Mouse (Mus musculus) right cerebral cortex, postnatal 14 days (tissue): Measurements from ENCODE around the gene Dhx15.
A peak's percentile ranks its signal among the peaks of the same experiment; 100 is the strongest.
"Not testable (repeated sequence)": the region's sequence is repeated elsewhere in the genome, so short reads cannot be mapped to it uniquely, and the experiment has no call there.

Experiments
- DNase-seq: peaks from one replicate; pipeline ENCODE4 v3.0.0; 2022

The Dhx15 gene

DNA sequence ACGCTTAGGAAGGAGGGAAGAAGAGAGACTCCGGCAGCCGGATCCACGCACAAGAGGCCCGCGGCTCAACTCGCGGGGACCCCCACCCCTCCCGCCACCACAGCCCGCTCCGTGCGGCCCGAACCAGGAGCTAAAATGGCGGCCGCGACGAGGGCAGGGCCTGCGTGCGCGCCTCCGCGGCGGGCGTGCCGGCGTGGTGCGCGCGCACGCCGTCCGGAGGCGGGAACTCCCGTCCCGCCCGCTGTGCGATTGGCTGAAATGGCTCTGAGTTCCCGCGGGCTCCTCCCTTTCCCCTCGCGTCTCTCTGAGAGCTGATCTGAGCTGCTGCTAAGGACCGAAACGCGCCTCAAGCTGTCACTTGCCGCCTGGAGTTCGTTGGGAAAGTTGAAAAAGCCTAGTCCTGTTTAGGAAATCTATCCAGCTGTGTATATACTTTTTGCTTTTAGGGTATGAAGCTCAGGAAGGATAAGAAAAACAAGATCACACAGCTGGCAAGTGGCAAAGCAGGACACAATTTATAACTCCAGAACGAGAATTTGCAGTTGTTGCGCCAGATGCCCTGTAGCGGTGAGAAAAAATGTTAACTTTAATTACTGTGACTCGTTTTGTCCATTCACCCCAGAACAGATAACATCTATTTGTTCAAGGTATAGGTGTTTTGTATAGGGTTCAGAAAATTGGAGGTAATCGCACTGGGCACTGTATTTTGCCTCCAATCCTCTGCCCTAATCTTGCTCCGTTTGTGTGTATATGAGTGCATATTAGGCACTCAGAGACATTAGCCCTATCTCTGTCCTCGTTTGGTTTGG is at the start of gene Dhx15:
Gene Dhx15 (minus strand): TSS at position 144 of the 809 bp plus-strand sequence.
- DNase-seq = peak; percentile 91

DNA sequence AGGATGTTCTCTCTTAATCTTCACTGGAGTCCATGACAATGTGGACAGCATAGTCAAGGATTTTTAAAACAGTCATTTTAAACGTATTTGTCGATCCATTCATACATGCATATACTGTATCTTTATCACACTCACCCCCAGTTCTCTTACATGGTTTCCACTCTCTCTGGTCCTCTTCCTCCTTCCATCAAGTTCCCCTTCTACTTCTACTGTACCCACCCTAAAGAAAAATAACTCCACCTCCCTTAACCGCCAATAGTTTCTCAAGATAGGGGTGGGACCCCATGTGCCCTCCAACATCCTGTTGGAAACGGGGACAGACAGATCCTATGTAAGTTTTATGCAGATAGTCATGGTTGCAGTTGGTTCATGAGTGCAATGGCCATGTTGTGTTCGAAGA is 48.6 kb upstream of the Dhx15 start:
- DNase-seq = no peak

DNA sequence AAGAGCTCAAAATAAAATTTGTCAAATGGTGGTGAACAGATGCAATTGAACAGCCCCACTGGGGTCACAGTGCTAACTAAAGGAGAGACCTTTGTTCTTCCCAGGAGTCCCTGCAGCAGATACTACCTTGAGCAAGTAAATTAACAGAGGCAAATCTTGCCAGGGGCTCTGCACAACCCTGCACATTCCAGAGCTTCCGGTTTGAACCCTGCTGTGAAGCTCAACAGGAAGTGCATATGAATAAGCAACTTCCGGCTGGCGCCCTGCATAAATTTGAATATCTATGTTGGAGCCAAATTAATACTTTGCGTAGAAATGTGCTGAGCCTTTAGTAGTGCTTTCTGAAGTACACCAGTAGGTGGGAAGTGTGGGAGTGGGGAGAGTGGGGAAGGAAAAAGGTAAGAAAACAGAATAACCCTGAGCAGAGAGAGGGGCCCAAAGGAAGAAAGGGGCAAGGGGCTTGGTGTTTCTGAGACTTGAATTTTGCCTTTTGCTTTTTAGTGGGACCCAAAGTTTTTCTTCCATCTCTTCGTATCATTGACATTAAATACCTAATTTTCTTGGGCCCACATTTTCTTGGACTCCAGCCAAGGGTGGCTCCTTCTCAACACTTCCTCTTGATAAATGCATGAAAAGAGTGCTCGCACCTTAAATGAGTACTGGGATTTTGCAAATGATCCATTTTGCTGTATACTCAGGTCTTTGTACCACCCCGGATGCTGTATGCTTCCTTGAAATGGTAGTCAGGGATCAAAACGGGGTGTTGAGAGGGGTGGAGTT is 47.8 kb upstream of the Dhx15 start:
- no peak for DNase-seq

DNA sequence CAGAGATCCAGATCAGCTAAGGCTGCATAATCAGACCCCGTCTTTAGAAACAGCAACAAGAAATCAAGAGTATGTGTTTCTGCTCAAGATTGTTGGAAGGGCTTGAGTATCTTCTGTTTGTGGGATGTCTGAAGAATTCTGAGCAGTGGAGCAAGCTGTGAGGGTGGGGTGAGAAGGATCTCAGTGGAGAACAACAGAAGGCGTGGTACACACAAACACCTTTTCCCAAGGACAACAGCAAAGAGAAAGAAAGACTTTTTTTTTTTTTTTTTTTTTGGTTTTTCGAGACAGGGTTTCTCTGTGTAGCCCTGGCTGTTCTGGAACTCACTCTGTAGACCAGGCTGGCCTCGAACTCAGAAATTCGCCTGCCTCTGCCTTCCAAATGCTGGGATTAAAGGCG is 46.3 kb upstream of the Dhx15 start:
- not testable (repeated sequence) for DNase-seq

DNA sequence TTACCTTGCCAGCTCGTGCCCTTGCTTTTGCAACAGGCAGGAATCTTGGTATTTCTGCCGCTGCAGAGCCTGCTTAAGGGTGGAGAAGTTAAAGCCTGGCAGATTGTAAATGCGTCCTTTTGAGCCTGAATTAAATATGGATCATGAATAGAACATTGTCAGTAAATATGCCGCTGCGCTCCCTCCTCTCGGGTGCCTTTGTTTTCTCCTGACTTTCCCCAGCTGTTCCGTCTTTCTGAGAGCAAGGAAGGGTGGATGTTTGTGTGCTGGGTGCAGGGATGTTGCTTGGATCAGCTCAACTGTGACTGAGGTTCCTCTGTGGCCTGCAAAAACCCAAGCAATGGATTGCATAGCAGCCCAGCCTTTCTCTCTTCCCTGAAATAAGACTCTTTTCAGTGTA is 44.3 kb upstream of the Dhx15 start:
- DNase-seq = no peak

DNA sequence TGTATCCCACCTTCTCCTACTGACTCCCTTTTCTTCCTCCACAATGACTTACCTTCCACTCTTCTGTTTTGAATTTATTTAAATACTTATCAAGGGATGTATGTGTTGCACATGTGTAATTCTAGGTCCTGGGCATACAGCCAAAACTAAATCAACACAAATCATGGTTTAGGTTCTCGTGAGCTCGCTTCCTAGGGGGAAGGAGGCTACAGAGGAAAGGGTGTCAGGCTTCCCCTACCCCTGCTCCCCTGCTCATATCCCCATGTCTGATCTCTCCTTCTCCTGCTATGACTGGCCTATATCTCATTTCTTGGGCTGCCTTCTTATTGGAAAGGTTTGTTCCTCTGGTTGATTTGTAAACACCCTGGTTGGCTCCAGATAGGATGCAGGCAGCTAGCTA is 43.6 kb upstream of the Dhx15 start:
- DNase-seq = no peak

DNA sequence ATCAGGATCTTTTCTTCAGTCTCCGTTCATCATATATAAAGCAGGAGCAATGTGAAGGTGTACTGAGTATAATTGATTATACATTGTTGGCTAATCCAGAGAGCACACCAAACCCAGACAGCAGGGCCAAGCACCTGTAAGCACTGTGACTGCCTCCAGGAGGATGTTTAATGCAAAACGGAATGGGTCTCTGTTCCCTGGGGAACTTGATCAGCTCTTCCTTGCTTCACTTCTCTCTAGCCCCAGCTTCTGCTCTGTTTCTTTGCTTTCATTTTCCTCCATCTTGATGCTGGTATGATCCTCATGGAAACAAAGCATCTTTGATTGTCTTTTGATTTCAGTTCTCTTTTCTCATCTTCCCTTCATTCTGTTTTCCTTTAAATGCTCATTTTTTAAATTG is 42.3 kb upstream of the Dhx15 start:
- no peak for DNase-seq

DNA sequence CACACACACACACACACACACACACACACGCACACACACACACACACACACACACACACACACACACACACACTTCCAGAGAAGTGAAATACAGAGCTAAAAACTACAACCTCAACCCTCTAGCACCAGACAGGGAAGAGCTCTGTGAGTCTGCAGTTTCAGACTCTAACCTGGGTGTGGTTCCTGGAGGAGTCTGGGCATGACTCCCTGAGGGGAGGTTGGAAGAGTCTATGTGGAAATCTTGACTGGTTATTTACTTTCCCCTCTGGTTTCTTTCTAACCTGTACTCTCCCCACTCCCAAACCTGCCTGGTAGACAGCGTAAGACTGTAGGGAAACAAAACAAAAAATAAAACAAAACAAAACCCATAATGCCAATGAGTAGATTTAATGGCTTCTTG is 41.9 kb upstream of the Dhx15 start:
- no peak for DNase-seq

DNA sequence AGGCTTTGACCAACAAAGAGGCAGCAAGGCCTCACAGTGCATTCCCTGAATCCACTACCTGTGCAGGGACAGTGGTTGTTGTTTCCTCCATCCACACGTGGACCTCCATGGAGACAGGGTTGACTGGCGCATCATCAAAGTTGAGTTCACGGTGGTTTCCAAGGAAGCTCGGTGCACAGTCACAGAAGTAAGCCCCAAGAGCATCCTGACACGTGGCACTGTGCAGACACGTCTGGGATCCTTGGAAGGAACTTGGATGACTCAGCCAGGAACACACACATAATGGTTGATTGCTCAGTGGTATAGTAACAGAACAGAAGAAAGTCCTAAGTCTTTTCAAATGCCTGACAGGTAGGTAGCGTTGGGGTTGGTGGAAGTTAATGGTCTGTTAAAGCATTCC is 40.2 kb upstream of the Dhx15 start:
- no peak for DNase-seq

DNA sequence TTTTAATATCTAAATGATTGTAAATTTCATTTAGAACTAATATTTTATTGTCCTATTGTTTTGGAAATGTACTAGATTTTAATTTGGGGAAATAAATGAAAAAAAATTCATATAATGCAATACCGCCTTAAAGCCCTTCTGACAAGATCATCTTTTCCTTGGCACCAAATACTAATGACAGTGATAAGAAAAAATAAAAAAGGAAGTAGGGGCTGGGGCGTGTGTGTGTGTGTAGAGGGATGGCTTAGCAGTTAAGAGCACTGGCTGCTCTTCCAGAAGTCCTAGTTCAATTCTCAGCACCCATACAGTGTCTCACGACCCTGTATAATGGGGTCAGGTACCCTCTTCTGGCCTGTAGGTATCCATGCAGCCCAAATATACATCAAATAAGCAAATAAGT is 36.4 kb upstream of the Dhx15 start:
- no peak for DNase-seq

DNA sequence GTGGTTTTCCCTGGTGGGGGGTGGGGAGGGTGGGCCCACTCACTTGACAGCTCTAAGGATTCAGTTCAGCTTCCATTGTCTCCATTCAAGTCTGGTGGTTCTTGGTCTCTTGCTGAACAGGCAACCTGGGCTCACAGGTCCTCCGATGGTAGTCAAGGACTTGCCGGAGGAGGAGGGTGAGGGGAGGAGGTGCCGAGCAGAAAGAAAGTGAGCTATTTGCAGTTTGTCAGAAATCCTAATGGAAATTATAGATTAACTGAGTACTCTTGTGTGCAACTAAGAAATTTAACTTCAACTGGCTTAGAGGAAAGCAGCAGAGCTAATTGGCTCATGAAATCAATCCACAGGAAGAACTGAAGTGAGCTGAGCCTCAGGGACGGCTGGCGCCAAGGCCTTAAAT is 31.3 kb upstream of the Dhx15 start:
- DNase-seq = no peak

DNA sequence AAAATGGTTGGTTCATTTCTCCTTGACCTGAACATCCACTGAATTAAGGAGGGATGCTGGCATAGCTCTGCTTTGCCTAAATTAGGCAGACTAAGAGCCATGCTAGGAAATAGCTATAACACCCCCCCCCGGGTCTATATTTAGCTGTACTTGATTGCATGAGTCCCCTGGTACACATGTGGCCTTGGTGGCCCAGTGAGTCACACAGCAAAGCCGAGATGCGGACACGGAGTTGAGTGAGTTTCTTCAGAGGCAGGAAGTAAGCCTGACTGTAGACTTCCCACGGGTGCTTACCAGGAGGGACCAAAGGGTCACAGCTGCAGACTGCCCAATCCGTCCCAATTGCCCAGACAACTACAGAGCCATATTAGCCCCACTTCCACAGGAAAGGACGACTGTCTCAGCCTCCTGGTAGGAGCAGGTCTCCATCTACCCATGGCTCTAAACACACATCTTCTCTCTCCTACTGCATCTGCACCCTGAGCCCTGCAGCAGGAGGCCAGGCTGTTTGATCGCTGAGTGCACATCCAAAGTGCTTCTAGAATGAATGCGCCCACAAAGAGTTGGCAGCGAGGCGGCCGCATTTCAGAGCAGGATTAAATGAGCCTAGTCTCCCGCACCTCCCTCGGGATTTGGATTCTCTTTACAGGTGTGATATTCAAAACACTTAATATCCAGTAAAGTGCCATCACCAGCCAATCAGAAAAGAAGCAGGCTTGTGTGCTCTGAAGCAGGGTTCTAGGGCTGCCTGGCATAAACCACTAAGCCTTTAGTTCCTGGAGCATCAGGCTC is 29.9 kb upstream of the Dhx15 start:
- no peak for DNase-seq

DNA sequence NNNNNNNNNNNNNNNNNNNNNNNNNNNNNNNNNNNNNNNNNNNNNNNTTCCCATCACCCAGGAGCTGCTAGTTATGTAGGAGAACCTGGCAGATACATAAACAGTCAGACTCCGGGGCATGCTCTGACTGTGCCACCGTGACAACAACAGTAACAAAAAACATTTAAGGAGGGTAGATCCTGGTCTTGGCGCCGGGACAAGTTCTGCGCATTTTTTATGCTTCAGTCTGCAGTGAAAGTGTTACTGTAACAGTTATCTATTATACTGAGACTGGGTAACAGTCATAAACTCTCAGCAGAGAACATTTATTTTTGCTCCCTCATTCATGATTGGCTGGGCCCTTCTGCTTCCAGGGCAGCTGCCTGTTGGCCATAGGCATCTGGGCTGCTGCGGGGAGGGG is 27.9 kb upstream of the Dhx15 start:
- no peak for DNase-seq

DNA sequence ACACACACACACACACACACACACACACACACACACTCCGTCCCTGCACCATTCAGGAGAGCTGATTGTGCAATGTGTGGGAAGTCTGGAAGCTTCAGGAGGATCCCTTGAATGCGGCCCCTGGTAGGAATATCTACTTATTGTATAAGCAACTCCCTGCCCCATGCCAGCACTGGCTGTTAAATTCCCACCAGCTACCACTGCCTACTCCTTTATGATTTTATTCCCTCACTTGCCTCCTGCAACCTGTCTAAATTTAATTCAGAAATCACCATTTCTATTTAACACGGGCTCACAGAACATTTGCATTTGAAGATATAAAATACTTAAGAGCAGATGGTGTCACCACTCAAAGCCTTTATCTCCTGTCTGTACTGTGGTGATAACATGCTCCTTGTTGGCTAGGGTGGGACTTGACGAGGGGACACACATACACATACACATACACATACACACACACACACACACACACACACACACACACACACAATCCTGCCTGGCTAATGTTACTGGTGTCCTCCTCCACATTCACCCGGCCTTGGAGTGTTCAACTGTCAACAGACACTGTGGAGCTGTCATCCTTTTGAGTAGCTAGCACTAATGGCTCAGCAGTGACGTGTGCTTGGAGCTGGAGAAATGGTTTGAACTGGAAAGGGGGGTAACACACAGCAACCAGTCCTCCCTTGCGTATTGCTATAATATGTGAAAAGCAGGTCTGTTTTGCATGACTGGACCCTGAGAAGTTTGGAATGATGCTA is 23.0 kb upstream of the Dhx15 start:
- no peak for DNase-seq

DNA sequence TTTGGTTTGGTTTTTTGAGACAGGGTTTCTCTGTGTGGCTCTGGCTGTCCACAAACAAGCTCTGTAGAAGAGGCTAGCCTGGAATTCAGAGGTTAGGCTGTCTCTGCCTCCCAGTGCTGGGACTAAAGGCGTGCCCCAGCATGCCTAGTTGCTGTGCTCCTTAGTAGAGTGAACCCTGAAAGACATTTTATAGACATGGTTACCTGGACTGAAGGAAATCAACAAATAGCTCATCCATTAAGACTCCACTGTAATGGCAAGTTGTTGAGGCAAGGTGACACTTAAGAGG is 810 bp upstream of the Dhx15 start:
- DNase-seq = no peak

DNA sequence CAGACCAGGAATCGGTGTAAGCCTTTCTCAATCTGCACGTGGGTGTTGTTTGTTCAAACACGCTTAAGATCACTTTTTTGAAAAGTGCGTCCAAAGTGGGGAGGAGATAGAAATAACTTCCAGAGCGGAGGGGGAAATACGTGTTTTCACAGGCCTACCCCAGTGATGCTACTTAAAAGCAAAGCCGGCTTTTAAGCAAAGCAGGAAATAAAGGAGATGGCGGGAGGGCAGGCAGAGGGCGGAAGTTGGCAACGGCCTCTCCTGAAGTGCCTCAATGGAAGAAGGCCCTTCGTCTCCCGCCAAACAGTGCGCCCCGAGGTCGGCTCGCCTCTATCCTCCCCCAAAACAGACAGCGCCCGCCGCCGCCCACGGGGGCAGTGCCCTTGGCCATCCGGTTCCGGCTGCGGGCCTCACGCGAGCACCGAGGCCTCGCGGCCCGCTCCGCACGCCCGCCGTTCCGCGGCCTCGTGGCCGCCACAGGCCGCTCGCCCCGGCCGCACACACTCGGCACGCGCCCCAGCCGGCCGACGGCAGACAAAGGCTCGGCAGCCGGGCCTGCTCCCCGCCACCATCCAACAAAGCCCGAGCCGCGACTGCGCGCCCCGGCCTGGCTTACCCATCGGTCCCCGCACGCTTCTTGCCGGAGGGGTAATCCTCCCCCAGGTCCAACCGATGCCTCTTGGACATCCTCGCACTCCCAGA is 499 bp downstream of the Dhx15 start:
- DNase-seq = peak; percentile 41

DNA sequence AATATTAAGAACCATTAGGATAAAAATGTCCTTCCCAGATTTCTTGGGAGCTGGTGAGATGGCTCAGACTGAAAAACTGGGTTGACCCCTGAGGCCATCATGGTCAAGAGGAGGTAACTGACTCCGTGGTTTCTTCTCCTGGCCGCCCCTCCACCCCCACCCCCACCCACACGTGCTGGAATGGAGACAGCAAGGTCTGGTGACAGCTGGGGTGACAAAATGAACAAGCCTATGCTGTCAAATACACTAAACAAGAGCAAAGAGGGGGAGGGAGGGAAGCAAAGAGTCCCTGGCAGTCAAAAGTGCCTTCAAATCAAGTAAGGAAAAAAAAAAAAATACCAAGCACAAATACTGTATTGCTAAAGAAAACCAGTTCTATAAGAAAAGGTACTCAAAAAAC is 2.1 kb downstream of the Dhx15 start:
- no peak for DNase-seq

DNA sequence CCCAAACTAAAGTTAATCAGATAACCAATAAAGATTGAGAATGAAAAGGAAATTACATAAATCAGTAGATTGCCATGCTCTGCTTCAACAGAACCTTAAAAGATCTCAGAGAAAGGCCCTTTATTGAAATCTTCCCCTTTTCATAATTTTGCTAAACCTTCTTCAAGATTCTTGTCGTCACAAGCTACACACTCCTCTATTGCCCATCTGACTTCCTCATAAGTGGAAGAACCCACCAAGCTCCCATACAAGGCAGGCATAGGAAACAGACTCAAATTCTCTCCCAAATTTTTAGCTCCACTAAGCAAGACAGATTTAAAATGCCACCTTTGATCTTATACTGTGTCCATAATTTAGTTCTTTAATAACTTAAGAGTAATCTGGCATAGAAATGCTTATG is 13.0 kb downstream of the Dhx15 start:
- DNase-seq = no peak

DNA sequence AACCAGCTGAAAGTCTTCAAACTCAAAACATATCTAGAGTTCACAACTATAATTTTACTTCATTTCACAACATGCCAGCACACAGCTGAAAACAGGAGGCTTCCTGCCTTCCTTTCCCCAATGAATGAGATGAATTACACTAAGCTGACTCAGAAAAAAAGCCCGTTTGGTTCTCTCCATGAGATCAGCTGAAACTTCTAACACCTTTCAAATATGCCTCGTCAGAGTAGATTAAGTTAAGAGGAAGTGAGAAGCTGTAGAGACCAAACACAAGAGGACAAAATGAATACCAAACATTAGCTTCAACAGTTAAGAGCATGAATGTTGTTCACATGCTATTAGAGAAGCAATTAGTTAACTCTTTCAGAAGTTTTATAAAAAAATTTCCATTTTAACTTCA is 21.8 kb downstream of the Dhx15 start:
- no peak for DNase-seq

DNA sequence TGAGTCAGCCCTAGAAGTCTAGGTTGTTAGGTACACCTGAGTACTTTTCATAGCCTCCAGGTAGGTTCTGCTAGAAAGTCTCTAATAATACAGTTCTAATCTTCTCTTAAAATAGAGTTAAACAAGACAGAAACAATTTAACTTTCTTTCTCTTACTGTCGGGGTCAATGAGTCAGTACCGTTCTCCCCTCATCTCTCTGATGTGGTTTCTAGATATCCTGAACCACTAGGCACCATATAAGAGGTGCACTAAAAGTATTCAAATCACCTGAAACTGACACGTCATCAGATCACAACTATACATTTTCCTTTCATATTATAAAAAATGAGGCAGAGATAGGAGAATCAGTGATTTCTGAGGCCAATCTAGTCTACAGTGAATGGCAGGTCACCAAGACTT is 41.2 kb downstream of the Dhx15 start:
- DNase-seq = no peak

DNA sequence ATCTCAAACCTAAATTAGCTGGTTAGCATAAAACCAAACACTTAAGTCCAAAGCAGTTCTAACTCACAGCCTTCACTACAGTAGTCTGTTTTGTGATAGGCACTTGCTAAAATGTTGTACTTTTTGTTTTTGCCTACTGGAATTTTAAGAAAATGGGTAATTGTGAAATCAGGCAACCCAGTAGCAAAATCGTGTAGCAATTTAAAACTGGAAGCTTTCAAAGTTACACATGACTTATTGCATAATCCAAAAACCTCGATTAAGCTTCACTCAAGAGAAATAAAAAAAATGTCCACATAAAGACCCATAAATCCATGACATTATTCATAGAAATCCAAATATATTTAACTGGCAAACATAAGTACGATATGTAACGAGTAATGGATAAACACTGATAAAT is 43.2 kb downstream of the Dhx15 start:
- no peak for DNase-seq

DNA sequence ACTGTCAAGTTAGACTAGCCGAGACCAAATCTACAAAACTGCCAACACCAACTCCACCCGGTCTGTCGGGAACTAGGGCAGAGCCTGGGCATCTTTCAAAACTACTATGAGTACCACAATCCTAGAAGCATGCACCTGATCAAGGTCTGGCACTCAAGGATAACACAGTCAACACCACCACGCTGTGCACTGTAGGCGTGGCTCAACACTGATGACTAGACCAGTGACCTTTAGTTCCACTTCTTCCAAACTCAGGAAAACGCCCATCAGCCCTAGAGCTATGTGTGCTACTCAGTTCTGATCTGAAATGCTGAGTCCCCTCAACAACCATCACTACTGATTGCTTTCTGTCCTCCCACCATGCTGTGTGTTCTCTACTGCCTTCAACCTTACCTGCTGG is 44.6 kb downstream of the Dhx15 start:
- DNase-seq = no peak

DNA sequence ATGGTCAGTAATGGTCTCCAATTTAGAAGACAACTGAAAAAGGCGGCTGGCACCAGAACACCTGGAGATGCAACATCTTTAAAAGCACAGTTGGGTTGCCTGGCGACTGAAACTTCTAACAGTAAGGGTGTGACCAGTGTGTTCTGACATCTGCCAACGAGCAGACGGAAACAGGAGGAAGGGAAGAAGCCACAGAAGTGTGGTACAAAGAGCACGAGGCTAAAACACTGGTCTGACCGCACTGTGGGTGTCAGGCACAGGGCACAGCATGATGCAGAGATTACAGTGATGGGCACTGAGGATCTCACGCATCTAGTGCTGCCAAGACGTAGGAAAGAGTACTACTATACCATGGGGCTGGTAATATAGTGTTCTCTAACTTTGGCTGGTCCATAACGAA is 48.4 kb downstream of the Dhx15 start:
- DNase-seq = no peak
